Mouse (Mus musculus): ENCODE data around the gene Jup.

- no peak for TF ChIP-seq EP300 (IDR thresholded peaks at IDR 0.05; ENCODE audit: low read depth)
- TF ChIP-seq CTCF (IDR thresholded peaks at IDR 0.05; ENCODE audit: low read depth): no peak
Observed at GRCm38 (mm10) chr11:100344269-100344668, 53.3 kb downstream of the Jup start.
